Mouse (Mus musculus): ENCODE measurements around the gene Ptges3l. TPM values are rescaled to one million over a fixed set of nuclear protein-coding genes. Genes with fewer than 3 reads are reported as not detected.

Ptges3l gene
- polyA plus RNA-seq, 1 experiment = 58.8 TPM

DNA sequence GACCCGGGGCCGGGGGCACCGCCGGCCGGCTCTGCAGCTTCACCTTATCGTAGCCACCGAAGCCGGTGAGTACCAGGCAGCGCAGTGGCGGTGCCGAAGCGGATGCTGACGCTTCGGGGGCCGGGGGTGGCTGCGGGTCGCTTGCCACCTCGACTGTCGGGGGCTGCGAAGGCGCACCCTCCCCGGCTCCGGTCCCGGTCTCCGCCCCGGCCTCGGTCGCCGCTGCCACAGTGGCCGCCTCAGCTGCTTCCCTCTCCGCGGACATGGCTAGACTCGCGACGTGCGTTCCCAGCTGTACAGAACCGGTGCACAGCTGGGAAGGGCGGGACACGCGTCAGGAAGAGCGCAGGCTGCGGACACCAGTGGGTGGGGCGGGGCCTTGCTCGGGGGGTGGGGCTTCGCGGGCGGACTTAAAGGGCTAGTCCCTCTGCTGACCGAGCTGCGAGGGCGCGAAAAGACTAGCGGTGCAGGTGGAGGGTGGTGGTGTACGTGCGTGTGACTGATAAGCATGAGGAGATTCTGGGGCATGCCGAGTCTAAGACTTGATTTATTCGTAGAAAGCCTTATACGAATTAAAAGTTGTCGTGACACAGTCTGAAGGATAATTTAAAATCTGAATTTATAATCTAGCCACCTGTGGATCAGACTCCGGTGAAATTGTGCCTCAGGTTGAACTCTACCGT, 40.9 kb upstream of the Ptges3l start, which contains the start of gene Vat1:
Gene Vat1 (minus strand): TSS at position 362 of the 683 bp plus-strand sequence.
- Histone ChIP-seq H3K4me3 (peak within 1 kb of the TSS; percentile 97), H3K79me2 (ENCODE audit: control insufficient read depth, insufficient read depth) (peaks cover 20% of the 10 kb centered on the region), H3K36me3 (ENCODE audit: control insufficient read depth, insufficient read depth) (peaks cover 13% of the 10 kb centered on the region), H3K27me3 (ENCODE audit: control insufficient read depth, insufficient read depth, insufficient read length) (no peaks in the 10 kb centered on the region), H3ac (ENCODE audit: control insufficient read depth, insufficient read length) (peak within 1 kb of the TSS; percentile 54), H3K4me2 (ENCODE audit: low read depth) (peak within 1 kb of the TSS; percentile 95)
- TF ChIP-seq USF1 (IDR thresholded peaks at IDR 0.05; ENCODE audit: low read depth) (no peak), E2F4 (IDR thresholded peaks at IDR 0.05; ENCODE audit: insufficient read depth) (peak; percentile 28), POLR2AphosphoS2 (IDR thresholded peaks at IDR 0.05; ENCODE audit: insufficient read length, low read depth) (peak; percentile 90), MYOG (IDR thresholded peaks at IDR 0.05; ENCODE audit: control insufficient read depth in 1 of 3, insufficient read depth in 1 of 3, insufficient read length in 2 of 3, low read depth in 2 of 3) (peak in 2 of 3 experiments; percentile 61 to 83), POLR2A (IDR thresholded peaks at IDR 0.05; ENCODE audit: insufficient read length, low read depth) (peak; percentile 84), MYOD1 (IDR thresholded peaks at IDR 0.05; ENCODE audit: control insufficient read depth in 1 of 3, insufficient read length in 2 of 3, low read depth in 2 of 3) (peak in 2 of 3 experiments; percentile 28 to 81)

DNA sequence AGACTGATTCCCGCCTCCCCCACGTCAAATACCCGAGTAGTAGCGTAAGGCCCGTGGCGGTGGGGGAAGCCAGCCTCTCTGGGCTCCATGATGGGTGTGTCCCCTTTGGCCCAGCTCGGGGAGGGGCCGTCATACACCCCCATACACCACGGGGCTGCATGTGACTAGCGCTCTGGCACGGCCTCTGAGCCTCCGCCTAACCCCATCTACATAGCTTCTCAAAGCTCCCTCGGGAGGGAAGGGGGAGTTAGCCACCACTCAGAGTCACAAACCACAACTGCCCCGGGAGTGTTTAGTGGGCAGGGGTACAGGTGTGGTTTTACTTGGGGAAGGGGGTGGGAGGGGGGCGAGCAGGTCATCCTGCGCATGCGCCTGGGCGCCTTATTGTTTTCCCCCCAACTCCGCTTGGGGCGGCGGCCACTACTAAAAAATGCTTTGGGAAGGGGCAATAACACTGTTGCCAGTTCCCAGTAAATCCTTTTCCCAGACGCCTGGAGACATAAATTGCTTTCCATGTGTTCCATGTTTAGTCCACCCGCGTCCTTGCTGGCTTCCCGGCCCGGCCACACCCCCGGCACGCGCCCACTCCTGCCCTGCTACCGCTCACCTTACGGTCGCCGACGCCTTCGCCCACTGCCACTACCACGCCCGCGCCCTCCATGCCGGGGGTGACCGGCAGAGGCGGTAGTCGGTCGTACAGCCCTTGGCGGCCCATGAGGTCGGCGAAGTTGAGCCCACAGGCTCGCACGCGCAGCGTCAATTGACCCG, 40.2 kb upstream of the Ptges3l start:
- H3K79me2 ChIP-seq (ENCODE audit: control insufficient read depth, insufficient read depth) = peaks cover 20% of the 10 kb centered on the region
- peak overlapping the region; percentile 83 for H3K4me2 ChIP-seq (ENCODE audit: low read depth)
- peak overlapping the region; percentile 97 for H3K4me3 ChIP-seq
- peaks cover 21% of the 10 kb centered on the region for H3K36me3 ChIP-seq (ENCODE audit: control insufficient read depth, insufficient read depth)
- peak overlapping the region; percentile 54 for H3ac ChIP-seq (ENCODE audit: control insufficient read depth, insufficient read length)
- no peaks in the 10 kb centered on the region for H3K27me3 ChIP-seq (ENCODE audit: control insufficient read depth, insufficient read depth, insufficient read length)
- TF ChIP-seq POLR2A (IDR thresholded peaks at IDR 0.05; ENCODE audit: insufficient read length, low read depth) (peak; percentile 65), POLR2AphosphoS2 (IDR thresholded peaks at IDR 0.05; ENCODE audit: insufficient read length, low read depth) (peak; percentile 48), MYOG (IDR thresholded peaks at IDR 0.05; ENCODE audit: control insufficient read depth in 1 of 3, insufficient read depth in 1 of 3, insufficient read length in 2 of 3, low read depth in 2 of 3) (peak in 1 of 3 experiments; percentile 4), MYOD1 (IDR thresholded peaks at IDR 0.05; ENCODE audit: control insufficient read depth in 1 of 3, insufficient read length in 2 of 3, low read depth in 2 of 3) (no peak), E2F4 (IDR thresholded peaks at IDR 0.05; ENCODE audit: insufficient read depth) (no peak), MAX (IDR thresholded peaks at IDR 0.05; ENCODE audit: low read depth) (no peak), REST (IDR thresholded peaks at IDR 0.05; ENCODE audit: insufficient read depth, insufficient read length) (no peak), CEBPB (IDR thresholded peaks at IDR 0.05; ENCODE audit: insufficient read depth, poor library complexity, severe bottlenecking) (no peak), USF1 (IDR thresholded peaks at IDR 0.05; ENCODE audit: low read depth) (peak; percentile 71), TCF3 (IDR thresholded peaks at IDR 0.05; ENCODE audit: insufficient read length, low read depth) (no peak), TCF12 (IDR thresholded peaks at IDR 0.05; ENCODE audit: insufficient read depth, poor library complexity, severe bottlenecking) (no peak), SRF (IDR thresholded peaks at IDR 0.05; ENCODE audit: control insufficient read depth, insufficient read length, low read depth) (no peak)

GRCm38 (mm10) chr11:101464211-101465100, 39.3 kb upstream of the Ptges3l start, which contains the start of gene Rnd2:
Rnd2 (plus strand) TSS chr11:101464999.
- no peak for TF ChIP-seq POLR2AphosphoS2 (IDR thresholded peaks at IDR 0.05; ENCODE audit: insufficient read length, low read depth)
- TF ChIP-seq TCF3 (IDR thresholded peaks at IDR 0.05; ENCODE audit: insufficient read length, low read depth) = no peak
- no peak for TF ChIP-seq SRF (IDR thresholded peaks at IDR 0.05; ENCODE audit: control insufficient read depth, insufficient read length, low read depth)
- no peaks in the 10 kb centered on the region for H3K27me3 ChIP-seq (ENCODE audit: control insufficient read depth, insufficient read depth, insufficient read length)
- peaks cover 24% of the 10 kb centered on the region for H3K36me3 ChIP-seq (ENCODE audit: control insufficient read depth, insufficient read depth)
- peak within 1 kb of the TSS; percentile 97 for H3K4me3 ChIP-seq
- H3K79me2 ChIP-seq (ENCODE audit: control insufficient read depth, insufficient read depth) = peaks cover 20% of the 10 kb centered on the region
- H3K4me2 ChIP-seq (ENCODE audit: low read depth) = peak within 1 kb of the TSS; percentile 83
- H3ac ChIP-seq (ENCODE audit: control insufficient read depth, insufficient read length) = peak within 1 kb of the TSS; percentile 54

DNA sequence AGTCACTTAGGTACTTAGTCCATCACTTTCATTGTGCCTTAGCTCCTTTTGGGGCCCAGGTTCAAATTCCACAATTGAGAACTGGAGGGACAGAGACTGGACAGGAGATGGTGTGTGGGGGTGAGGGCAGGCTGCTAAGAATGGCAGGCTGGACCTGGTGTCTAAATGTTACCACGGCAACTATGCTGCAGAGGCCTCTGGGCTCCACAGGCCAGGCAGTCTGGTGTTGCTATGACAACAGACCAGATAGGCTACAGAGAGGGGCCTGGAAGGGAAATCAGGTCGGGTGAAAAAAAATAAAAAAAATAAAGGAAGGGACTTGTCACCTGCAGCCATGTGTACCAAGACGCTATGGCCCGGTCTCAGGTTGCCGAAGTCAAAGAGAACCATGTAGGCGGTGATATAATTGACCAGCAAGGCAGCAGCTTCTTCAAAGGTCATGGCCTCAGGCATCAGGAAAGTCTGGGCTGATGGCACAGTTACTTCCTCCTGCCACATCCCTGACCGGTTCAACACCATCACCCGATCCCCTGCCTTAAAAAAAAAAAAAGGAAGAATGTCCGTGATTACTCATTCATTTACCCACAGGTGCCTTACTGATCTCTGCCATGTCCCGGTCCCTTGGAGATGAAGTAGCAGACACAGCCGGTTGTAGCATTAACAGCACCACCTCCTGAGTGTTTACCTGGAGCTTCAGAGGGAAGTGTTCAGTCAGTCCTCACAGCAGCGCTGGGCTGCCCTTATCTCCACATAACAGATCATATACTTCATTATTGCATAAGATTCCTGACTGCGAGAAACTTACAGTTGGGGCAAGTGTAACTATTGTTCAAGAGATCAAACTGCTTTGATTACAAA, 37.7 kb upstream of the Ptges3l start:
- H3K27me3 ChIP-seq (ENCODE audit: control insufficient read depth, insufficient read depth, insufficient read length) = no peaks in the 10 kb centered on the region
- no peak overlapping the region for H3K4me3 ChIP-seq
- H3K36me3 ChIP-seq (ENCODE audit: control insufficient read depth, insufficient read depth) = peaks cover 24% of the 10 kb centered on the region
- no peak overlapping the region for H3K4me2 ChIP-seq (ENCODE audit: low read depth)
- H3K79me2 ChIP-seq (ENCODE audit: control insufficient read depth, insufficient read depth) = peaks cover 20% of the 10 kb centered on the region
- TF ChIP-seq MYOG (IDR thresholded peaks at IDR 0.05; ENCODE audit: control insufficient read depth in 1 of 3, insufficient read depth in 1 of 3, insufficient read length in 2 of 3, low read depth in 2 of 3) (no peak), TCF3 (IDR thresholded peaks at IDR 0.05; ENCODE audit: insufficient read length, low read depth) (no peak), MAX (IDR thresholded peaks at IDR 0.05; ENCODE audit: low read depth) (no peak), SRF (IDR thresholded peaks at IDR 0.05; ENCODE audit: control insufficient read depth, insufficient read length, low read depth) (no peak), POLR2A (IDR thresholded peaks at IDR 0.05; ENCODE audit: insufficient read length, low read depth) (no peak), E2F4 (IDR thresholded peaks at IDR 0.05; ENCODE audit: insufficient read depth) (no peak)
- no peak overlapping the region for H3ac ChIP-seq (ENCODE audit: control insufficient read depth, insufficient read length)

Data from myocyte (in vitro differentiated cells).